Mouse (Mus musculus) embryonic facial prominence, embryonic 15.5 days (tissue): Measurements from ENCODE around the gene Arl15. TPM values are rescaled to one million over a fixed set of nuclear protein-coding genes. Genes with fewer than 3 reads are reported as not detected.

Experiments used
- ATAC-seq: fragments of 200-750 bp; cut with Nextera tagmentation; 2 replicates; pipeline ENCODE4 v1.8.0; 2017; ENCODE audit warnings: low read depth, moderate TSS enrichment; ENCODE audit not compliant: insufficient number of reproducible peaks, low FRiP score, low TSS enrichment
- H3K27ac ChIP-seq: fragments of 300-500 bp; sonication (generic); replicated peaks from 2 replicates; pipeline ENCODE4 v1.5.1; 2015; ENCODE audit warnings: mild to moderate bottlenecking, inconsistent platforms
- H3K27me3 ChIP-seq: fragments of 300-500 bp; sonication (generic); 2 replicates; pipeline ENCODE4 v1.6.1; 2015; ENCODE audit warnings: inconsistent platforms
- H3K36me3 ChIP-seq: fragments of 300-500 bp; sonication (generic); 2 replicates; pipeline ENCODE4 v1.6.1; 2015; ENCODE audit warnings: mild to moderate bottlenecking, inconsistent platforms
- H3K4me1 ChIP-seq: fragments of 300-500 bp; sonication (generic); 2 replicates; pipeline ENCODE4 v1.6.1; 2015; ENCODE audit warnings: inconsistent platforms
- H3K4me2 ChIP-seq: fragments of 300-500 bp; sonication (generic); replicated peaks from 2 replicates; pipeline ENCODE4 v1.6.1; 2015; ENCODE audit warnings: mild to moderate bottlenecking, inconsistent platforms
- H3K4me3 ChIP-seq: fragments of 300-500 bp; sonication (generic); replicated peaks from 2 replicates; pipeline ENCODE4 v1.5.1; 2015; ENCODE audit warnings: mild to moderate bottlenecking, inconsistent platforms
- H3K9ac ChIP-seq: fragments of 300-500 bp; sonication (generic); 2 replicates; pipeline ENCODE4 v1.6.1; 2015; ENCODE audit warnings: inconsistent platforms
- H3K9me3 ChIP-seq: fragments of 300-500 bp; sonication (generic); replicated peaks from 2 replicates; pipeline ENCODE4 v1.6.1; 2016; ENCODE audit warnings: inconsistent platforms
- WGBS: fragments of 180-500 bp; shearing (Covaris S2); methylation state at CpG from one replicate; pipeline ENCODE4 v1.1.7; 2015; 5-methylcytosine and 5-hydroxymethylcytosine counted together
- polyA plus RNA-seq: library from polyadenylated mRNA; unstranded; fragments of >200 nt; fragmentation: Nextera tagmentation; extraction: Ambion mirVana; gene quantifications from 2 replicates; pipeline ENCODE4 v1.2.1, GENCODE M21; 2015

Gene Arl15
- polyA plus RNA-seq, 1 experiment from 2014 or later = 11.5 TPM

- H3K36me3 ChIP-seq = no peaks in the 10 kb centered on the region
- no peak overlapping the region for H3K27ac ChIP-seq
- H3K4me2 ChIP-seq = no peak overlapping the region
- H3K4me1 ChIP-seq = peaks cover 7% of the 10 kb centered on the region; the same call in 1 of the 2 replicates
- WGBS = 48% methylated on average over 6 of the region's 6 CpGs
- no peak overlapping the region for H3K4me3 ChIP-seq
- H3K9ac ChIP-seq = no peak overlapping the region
- no peak for ATAC-seq
- H3K9me3 ChIP-seq = no peaks in the 10 kb centered on the region
- no peaks in the 10 kb centered on the region for H3K27me3 ChIP-seq
These were observed 181.4 kb downstream of the Arl15 start for GRCm38 (mm10) chr13:113975722-113976121.

GRCm38 (mm10) chr13:113976936-113977335 lies 182.6 kb downstream of the Arl15 start:
- Histone ChIP-seq H3K27ac (no peak overlapping the region), H3K4me2 (no peak overlapping the region), H3K9ac (no peak overlapping the region), H3K27me3 (no peaks in the 10 kb centered on the region), H3K4me3 (no peak overlapping the region), H3K4me1 (0 out of 2 replicates have a peak, but pooled peaks cover 5% of the 10 kb centered on the region), H3K36me3 (no peaks in the 10 kb centered on the region), H3K9me3 (no peaks in the 10 kb centered on the region)
- no peak for ATAC-seq
- WGBS = 48% methylated on average over 4 of the region's 4 CpGs

GRCm38 (mm10) chr13:113980739-113981460 lies 186.6 kb downstream of the Arl15 start:
- Histone ChIP-seq H3K9ac (no peak overlapping the region), H3K27ac (no peak overlapping the region), H3K36me3 (no peaks in the 10 kb centered on the region), H3K9me3 (no peaks in the 10 kb centered on the region), H3K27me3 (no peaks in the 10 kb centered on the region), H3K4me1 (0 out of 2 replicates have a peak, but pooled peaks cover 5% of the 10 kb centered on the region), H3K4me2 (no peak overlapping the region), H3K4me3 (no peak overlapping the region)
- no peak for ATAC-seq
- 52% methylated on average over 15 of the region's 15 CpGs for WGBS

- H3K9ac ChIP-seq = no peak overlapping the region
- no peak for ATAC-seq
- H3K36me3 ChIP-seq = no peaks in the 10 kb centered on the region
- H3K27ac ChIP-seq = no peak overlapping the region
- H3K4me2 ChIP-seq = no peak overlapping the region
- no peaks in the 10 kb centered on the region for H3K27me3 ChIP-seq
- H3K9me3 ChIP-seq = no peaks in the 10 kb centered on the region
- 48% methylated on average over 9 of the region's 9 CpGs for WGBS
- H3K4me1 ChIP-seq = 0 out of 2 replicates have a peak, but pooled peaks cover 4% of the 10 kb centered on the region
- H3K4me3 ChIP-seq = no peak overlapping the region
These were observed 187.2 kb downstream of the Arl15 start for GRCm38 (mm10) chr13:113981461-113982000.

- Histone ChIP-seq H3K4me3 (no peak overlapping the region), H3K4me2 (no peak overlapping the region), H3K27ac (no peak overlapping the region), H3K36me3 (no peaks in the 10 kb centered on the region), H3K9ac (no peak overlapping the region), H3K4me1 (0 out of 2 replicates have a peak, but pooled peaks cover 7% of the 10 kb centered on the region), H3K9me3 (no peaks in the 10 kb centered on the region), H3K27me3 (no peaks in the 10 kb centered on the region)
- ATAC-seq = no peak
- WGBS = 41% methylated on average over 6 of the region's 6 CpGs
These were observed 189.3 kb downstream of the Arl15 start for GRCm38 (mm10) chr13:113983633-113984032.

GRCm38 (mm10) chr13:113984491-113984890 lies 190.2 kb downstream of the Arl15 start:
- Histone ChIP-seq H3K9me3 (no peaks in the 10 kb centered on the region), H3K4me2 (no peak overlapping the region), H3K36me3 (no peaks in the 10 kb centered on the region), H3K27ac (no peak overlapping the region), H3K27me3 (no peaks in the 10 kb centered on the region), H3K4me3 (no peak overlapping the region), H3K4me1 (0 out of 2 replicates have a peak, but pooled peaks cover 7% of the 10 kb centered on the region), H3K9ac (no peak overlapping the region)
- WGBS = 91% methylated on average over 4 of the region's 4 CpGs
- no peak for ATAC-seq

- no peak overlapping the region for H3K4me3 ChIP-seq
- H3K9ac ChIP-seq = no peak overlapping the region
- H3K27me3 ChIP-seq = no peaks in the 10 kb centered on the region
- WGBS = 59% methylated on average over 13 of the region's 13 CpGs
- H3K27ac ChIP-seq = 0 out of 2 replicates have a peak overlapping the region, but pooled peaks have one; percentile 19
- 0 out of 2 replicates have a peak, but pooled peaks cover 7% of the 10 kb centered on the region for H3K4me1 ChIP-seq
- no peak overlapping the region for H3K4me2 ChIP-seq
- no peaks in the 10 kb centered on the region for H3K36me3 ChIP-seq
- H3K9me3 ChIP-seq = no peaks in the 10 kb centered on the region
- ATAC-seq = peak; percentile 60; the same call in 1 of the 2 replicates
These were observed 192.7 kb downstream of the Arl15 start for GRCm38 (mm10) chr13:113986864-113987562.

- Histone ChIP-seq H3K9me3 (no peaks in the 10 kb centered on the region), H3K4me3 (no peak overlapping the region), H3K9ac (no peak overlapping the region), H3K36me3 (no peaks in the 10 kb centered on the region), H3K27me3 (no peaks in the 10 kb centered on the region), H3K4me2 (no peak overlapping the region), H3K4me1 (0 out of 2 replicates have a peak, but pooled peaks cover 7% of the 10 kb centered on the region), H3K27ac (no peak overlapping the region)
- no peak for ATAC-seq
- 74% methylated on average over 3 of the region's 3 CpGs for WGBS
These were observed 195.9 kb downstream of the Arl15 start for GRCm38 (mm10) chr13:113990247-113990646.

GRCm38 (mm10) chr13:113990701-113991100 lies 196.4 kb downstream of the Arl15 start:
- H3K27ac ChIP-seq = no peak overlapping the region
- WGBS = 47% methylated on average over 10 of the region's 10 CpGs
- H3K9ac ChIP-seq = no peak overlapping the region
- no peak for ATAC-seq
- H3K27me3 ChIP-seq = no peaks in the 10 kb centered on the region
- no peak overlapping the region for H3K4me2 ChIP-seq
- no peaks in the 10 kb centered on the region for H3K9me3 ChIP-seq
- no peak overlapping the region for H3K4me3 ChIP-seq
- H3K36me3 ChIP-seq = no peaks in the 10 kb centered on the region
- 0 out of 2 replicates have a peak, but pooled peaks cover 7% of the 10 kb centered on the region for H3K4me1 ChIP-seq

- no peak for ATAC-seq
- Histone ChIP-seq H3K4me2 (no peak overlapping the region), H3K27me3 (no peaks in the 10 kb centered on the region), H3K27ac (no peak overlapping the region), H3K9me3 (no peaks in the 10 kb centered on the region), H3K36me3 (no peaks in the 10 kb centered on the region), H3K4me1 (no peaks in the 10 kb centered on the region), H3K9ac (no peak overlapping the region), H3K4me3 (no peak overlapping the region)
- 79% methylated on average over 2 of the region's 2 CpGs for WGBS
These were observed 198.8 kb downstream of the Arl15 start for GRCm38 (mm10) chr13:113993066-113993465.

- Histone ChIP-seq H3K9me3 (no peaks in the 10 kb centered on the region), H3K27ac (no peak overlapping the region), H3K36me3 (no peaks in the 10 kb centered on the region), H3K27me3 (no peaks in the 10 kb centered on the region), H3K4me2 (no peak overlapping the region), H3K4me3 (no peak overlapping the region), H3K4me1 (no peaks in the 10 kb centered on the region), H3K9ac (no peak overlapping the region)
- no peak for ATAC-seq
- 85% methylated on average over 6 of the region's 6 CpGs for WGBS
These were observed 200.3 kb downstream of the Arl15 start for GRCm38 (mm10) chr13:113994586-113994985.
